Mouse (Mus musculus): ENCODE data around the gene Il3. TPM values are rescaled to one million over a fixed set of nuclear protein-coding genes. Genes with fewer than 3 reads are reported as not detected.

The Il3 gene
- polyA plus RNA-seq, 1 experiment = not detected

- WGBS = 83% methylated on average over 9 of the region's 9 CpGs
- DNase-seq = no peak
- H3K27me3 ChIP-seq (ENCODE audit: control insufficient read depth, insufficient read depth, low read length) = no peaks in the 10 kb centered on the region
Measured at GRCm38 (mm10) chr11:54223637-54224474, 43.2 kb downstream of the Il3 start.

GRCm38 (mm10) chr11:54219903-54220740 lies 47.0 kb downstream of the Il3 start:
- WGBS = 84% methylated on average over 6 of the region's 6 CpGs
- no peak overlapping the region for H3K4me3 ChIP-seq (replicated peaks; ENCODE audit: insufficient read depth, low read depth, low read length)
- TF ChIP-seq POLR2A (IDR thresholded peaks at IDR 0.05; ENCODE audit: borderline replicate concordance, insufficient read depth, low read length) (no peak), CTCF (IDR thresholded peaks at IDR 0.05; ENCODE audit: borderline replicate concordance, insufficient read depth, low read depth, low read length) (no peak)
- DNase-seq = no peak
- H3K27me3 ChIP-seq (ENCODE audit: control insufficient read depth, insufficient read depth, low read length) = no peaks in the 10 kb centered on the region
- H3K4me1 ChIP-seq (ENCODE audit: control insufficient read depth, insufficient read depth, low read length) = peaks cover 13% of the 10 kb centered on the region; the same call in 1 of the 2 replicates
- no peak overlapping the region for H3K27ac ChIP-seq (ENCODE audit: insufficient read depth, low read length)

More at GRCm38 (mm10) chr11:54223637-54224474, 43.2 kb downstream of the Il3 start:
- Histone ChIP-seq H3K4me1 (ENCODE audit: control insufficient read depth, insufficient read depth, low read length) (no peaks in the 10 kb centered on the region), H3K27ac (ENCODE audit: insufficient read depth, low read length) (no peak overlapping the region), H3K4me3 (replicated peaks; ENCODE audit: insufficient read depth, low read depth, low read length) (no peak overlapping the region)
- TF ChIP-seq CTCF (IDR thresholded peaks at IDR 0.05; ENCODE audit: borderline replicate concordance, insufficient read depth, low read depth, low read length) = no peak
- no peak for TF ChIP-seq POLR2A (IDR thresholded peaks at IDR 0.05; ENCODE audit: borderline replicate concordance, insufficient read depth, low read length)

- no peak overlapping the region for H3K27ac ChIP-seq (ENCODE audit: insufficient read depth, low read length)
- WGBS = 84% methylated on average over 1 of the region's 1 CpGs
- no peak for TF ChIP-seq CTCF (IDR thresholded peaks at IDR 0.05; ENCODE audit: borderline replicate concordance, insufficient read depth, low read depth, low read length)
- no peak for TF ChIP-seq POLR2A (IDR thresholded peaks at IDR 0.05; ENCODE audit: borderline replicate concordance, insufficient read depth, low read length)
- peaks cover 14% of the 10 kb centered on the region; the same call in 1 of the 2 replicates for H3K4me1 ChIP-seq (ENCODE audit: control insufficient read depth, insufficient read depth, low read length)
- DNase-seq = no peak
- H3K4me3 ChIP-seq (replicated peaks; ENCODE audit: insufficient read depth, low read depth, low read length) = no peak overlapping the region
- no peaks in the 10 kb centered on the region for H3K27me3 ChIP-seq (ENCODE audit: control insufficient read depth, insufficient read depth, low read length)
Measured at GRCm38 (mm10) chr11:54219191-54219590, 47.9 kb downstream of the Il3 start.

- Histone ChIP-seq H3K4me3 (replicated peaks; ENCODE audit: insufficient read depth, low read depth, low read length) (no peak overlapping the region), H3K4me1 (ENCODE audit: control insufficient read depth, insufficient read depth, low read length) (peaks cover 16% of the 10 kb centered on the region; the same call in 1 of the 2 replicates), H3K27me3 (ENCODE audit: control insufficient read depth, insufficient read depth, low read length) (no peaks in the 10 kb centered on the region), H3K27ac (ENCODE audit: insufficient read depth, low read length) (no peak overlapping the region)
- DNase-seq = peak; percentile 85 to 89
- no peak for TF ChIP-seq POLR2A (IDR thresholded peaks at IDR 0.05; ENCODE audit: borderline replicate concordance, insufficient read depth, low read length)
- no peak for TF ChIP-seq CTCF (IDR thresholded peaks at IDR 0.05; ENCODE audit: borderline replicate concordance, insufficient read depth, low read depth, low read length)
- WGBS = 19% methylated on average over 7 of the region's 7 CpGs
Measured at GRCm38 (mm10) chr11:54217384-54217783, 49.7 kb downstream of the Il3 start.

- no peak overlapping the region for H3K27ac ChIP-seq (ENCODE audit: insufficient read depth, low read length)
- no peak for DNase-seq
- peaks cover 16% of the 10 kb centered on the region; the same call in 1 of the 2 replicates for H3K4me1 ChIP-seq (ENCODE audit: control insufficient read depth, insufficient read depth, low read length)
- H3K4me3 ChIP-seq (replicated peaks; ENCODE audit: insufficient read depth, low read depth, low read length) = no peak overlapping the region
- no peaks in the 10 kb centered on the region for H3K27me3 ChIP-seq (ENCODE audit: control insufficient read depth, insufficient read depth, low read length)
- 89% methylated on average over 6 of the region's 6 CpGs for WGBS
- TF ChIP-seq CTCF (IDR thresholded peaks at IDR 0.05; ENCODE audit: borderline replicate concordance, insufficient read depth, low read depth, low read length) (no peak), POLR2A (IDR thresholded peaks at IDR 0.05; ENCODE audit: borderline replicate concordance, insufficient read depth, low read length) (no peak)
Measured at GRCm38 (mm10) chr11:54216091-54216490, 51.0 kb downstream of the Il3 start.

Other genes with a start within 250 kb of the Il3 start
- gene Slc22a4, start 239.2 kb downstream of the Il3 start, polyA plus RNA-seq (2012; rRNA removed) = 53.6 and 61.9 TPM in 2 replicates
- 16.9 and 18.6 TPM in 2 replicates for gene Pdlim4, start 198.3 kb downstream of the Il3 start, polyA plus RNA-seq (2012; rRNA removed)
- gene P4ha2, start 167.2 kb downstream of the Il3 start, polyA plus RNA-seq (2012; rRNA removed) = 13.6 and 14.2 TPM in 2 replicates
- gene Csf2, start 17.6 kb downstream of the Il3 start, polyA plus RNA-seq (2012; rRNA removed) = not detected in 2 replicates
- 189 and 194 TPM in 2 replicates for gene Acsl6, start 36.5 kb upstream of the Il3 start, polyA plus RNA-seq (2012; rRNA removed)
- gene Meikin, start 103.4 kb upstream of the Il3 start, polyA plus RNA-seq (2012; rRNA removed) = not detected in 2 replicates
- gene Fnip1, start 170.9 kb upstream of the Il3 start, polyA plus RNA-seq (2012; rRNA removed) = 14.8 and 16.2 TPM in 2 replicates

All from cerebellum, adult 2 months (tissue).